Mouse (Mus musculus): ENCODE results near the gene Vmn1r157. TPM values are rescaled to one million over a fixed set of nuclear protein-coding genes. Genes with fewer than 3 reads are reported as not detected.
"Not testable (repeated sequence)": the region's sequence is repeated elsewhere in the genome, so short reads cannot be mapped to it uniquely, and the experiment has no call there.

The Vmn1r157 gene
- total RNA-seq (2014; rRNA removed) (not detected in 2 replicates), polyA plus RNA-seq (2012; rRNA removed) (not detected in 2 replicates)

- H3K27me3 ChIP-seq (ENCODE audit: control insufficient read depth, insufficient read depth, low read length); DNase-seq (ENCODE audit: extremely low read depth, low read depth, low spot score); H3K4me1 ChIP-seq (ENCODE audit: control insufficient read depth, insufficient read depth, low read length); H3K36me3 ChIP-seq (ENCODE audit: control insufficient read depth, insufficient read depth, low read length); H3K4me3 ChIP-seq (ENCODE audit: insufficient read depth, low read depth, low read length); H3K9ac ChIP-seq (ENCODE audit: low read depth, low read length); H3K79me2 ChIP-seq (ENCODE audit: control insufficient read depth, insufficient read depth, low read length); H3K27ac ChIP-seq (replicated peaks; ENCODE audit: insufficient read depth, low read depth, low read length): not testable (repeated sequence)
- WGBS: 23% methylated on average over 2 of the region's 3 CpGs
Measured at GRCm38 (mm10) chr7:22761397-22761796, at the start of gene Vmn1r157. Gene Vmn1r157 (plus strand): TSS chr7:22761697.

GRCm38 (mm10) chr7:22719610-22720009 lies 41.9 kb upstream of the Vmn1r157 start, which contains the start of gene Gm4567:
Gene Gm4567 (minus strand): TSS chr7:22719710.
- not testable (repeated sequence) for H3K27me3 ChIP-seq (ENCODE audit: control insufficient read depth, insufficient read depth, low read length); H3K36me3 ChIP-seq (ENCODE audit: control insufficient read depth, insufficient read depth, low read length); H3K79me2 ChIP-seq (ENCODE audit: control insufficient read depth, insufficient read depth, low read length); DNase-seq (ENCODE audit: extremely low read depth, low read depth, low spot score); H3K27ac ChIP-seq (replicated peaks; ENCODE audit: insufficient read depth, low read depth, low read length); H3K4me1 ChIP-seq (ENCODE audit: control insufficient read depth, insufficient read depth, low read length); H3K4me3 ChIP-seq (ENCODE audit: insufficient read depth, low read depth, low read length); H3K9ac ChIP-seq (ENCODE audit: low read depth, low read length)
- no CpG with 5 or more reads among the region's 1 CpGs for WGBS

- not testable (repeated sequence) for H3K4me3 ChIP-seq (ENCODE audit: insufficient read depth, low read depth, low read length); DNase-seq (ENCODE audit: extremely low read depth, low read depth, low spot score)
- WGBS: 65% methylated on average over 7 of the region's 11 CpGs
Measured at GRCm38 (mm10) chr7:22775981-22776380, 14.5 kb downstream of the Vmn1r157 start.

GRCm38 (mm10) chr7:22790682-22791081 lies 29.2 kb downstream of the Vmn1r157 start, which contains the start of gene Vmn1r158:
Gene Vmn1r158 (minus strand): TSS chr7:22790782.
- DNase-seq (ENCODE audit: extremely low read depth, low read depth, low spot score); H3K36me3 ChIP-seq (ENCODE audit: control insufficient read depth, insufficient read depth, low read length); H3K79me2 ChIP-seq (ENCODE audit: control insufficient read depth, insufficient read depth, low read length); H3K9ac ChIP-seq (ENCODE audit: low read depth, low read length); H3K27me3 ChIP-seq (ENCODE audit: control insufficient read depth, insufficient read depth, low read length); H3K4me1 ChIP-seq (ENCODE audit: control insufficient read depth, insufficient read depth, low read length); H3K4me3 ChIP-seq (ENCODE audit: insufficient read depth, low read depth, low read length); H3K27ac ChIP-seq (replicated peaks; ENCODE audit: insufficient read depth, low read depth, low read length): not testable (repeated sequence)
- WGBS: 41% methylated on average over 2 of the region's 2 CpGs

More at GRCm38 (mm10) chr7:22775981-22776380, 14.5 kb downstream of the Vmn1r157 start:
- not testable (repeated sequence) for H3K27me3 ChIP-seq (ENCODE audit: control insufficient read depth, insufficient read depth, low read length); H3K79me2 ChIP-seq (ENCODE audit: control insufficient read depth, insufficient read depth, low read length); H3K27ac ChIP-seq (replicated peaks; ENCODE audit: insufficient read depth, low read depth, low read length); H3K4me1 ChIP-seq (ENCODE audit: control insufficient read depth, insufficient read depth, low read length); H3K9ac ChIP-seq (ENCODE audit: low read depth, low read length); H3K36me3 ChIP-seq (ENCODE audit: control insufficient read depth, insufficient read depth, low read length)

Other genes starting within 250 kb of the Vmn1r157 start
- not detected in 2 replicates for gene Vmn1r152, start 238.7 kb upstream of the Vmn1r157 start, total RNA-seq (2014; rRNA removed)
- gene Vmn1r152, start 238.7 kb upstream of the Vmn1r157 start, polyA plus RNA-seq (2012; rRNA removed): not detected in 2 replicates
- gene Gm8677, start 226.8 kb upstream of the Vmn1r157 start, total RNA-seq (2014; rRNA removed): not detected in 2 replicates
- gene Gm8677, start 226.8 kb upstream of the Vmn1r157 start, polyA plus RNA-seq (2012; rRNA removed): not detected in 2 replicates
- not detected in 2 replicates for gene Gm4201, start 196.4 kb upstream of the Vmn1r157 start, total RNA-seq (2014; rRNA removed)
- not detected in 2 replicates for gene Gm4201, start 196.4 kb upstream of the Vmn1r157 start, polyA plus RNA-seq (2012; rRNA removed)
- gene Gm4565, start 173.6 kb upstream of the Vmn1r157 start, total RNA-seq (2014; rRNA removed): not detected in 2 replicates
- gene Gm4565, start 173.6 kb upstream of the Vmn1r157 start, polyA plus RNA-seq (2012; rRNA removed): not detected in 2 replicates
- not detected in 2 replicates for gene Vmn1r155, start 103.7 kb upstream of the Vmn1r157 start, total RNA-seq (2014; rRNA removed)
- not detected in 2 replicates for gene Vmn1r155, start 103.7 kb upstream of the Vmn1r157 start, polyA plus RNA-seq (2012; rRNA removed)
- gene Gm8693, start 69.4 kb upstream of the Vmn1r157 start, total RNA-seq (2014; rRNA removed): not detected in 2 replicates
- not detected in 2 replicates for gene Gm8693, start 69.4 kb upstream of the Vmn1r157 start, polyA plus RNA-seq (2012; rRNA removed)
- gene Gm4567, start 42.0 kb upstream of the Vmn1r157 start, total RNA-seq (2014; rRNA removed): not detected in 2 replicates
- gene Gm4567, start 42.0 kb upstream of the Vmn1r157 start, polyA plus RNA-seq (2012; rRNA removed): not detected in 2 replicates
- gene Vmn1r158, start 29.1 kb downstream of the Vmn1r157 start, total RNA-seq (2014; rRNA removed): not detected in 2 replicates
- gene Vmn1r158, start 29.1 kb downstream of the Vmn1r157 start, polyA plus RNA-seq (2012; rRNA removed): not detected in 2 replicates
- gene Vmn1r159, start 81.9 kb downstream of the Vmn1r157 start, total RNA-seq (2014; rRNA removed): not detected in 2 replicates
- gene Vmn1r159, start 81.9 kb downstream of the Vmn1r157 start, polyA plus RNA-seq (2012; rRNA removed): not detected in 2 replicates
- not detected in 2 replicates for gene Vmn1r160, start 109.5 kb downstream of the Vmn1r157 start, total RNA-seq (2014; rRNA removed)
- not detected in 2 replicates for gene Vmn1r160, start 109.5 kb downstream of the Vmn1r157 start, polyA plus RNA-seq (2012; rRNA removed)
- gene Gm4214, start 223.0 kb downstream of the Vmn1r157 start, total RNA-seq (2014; rRNA removed): not detected in 2 replicates
- gene Gm4214, start 223.0 kb downstream of the Vmn1r157 start, polyA plus RNA-seq (2012; rRNA removed): not detected in 2 replicates

Measured in liver, adult 2 months (tissue).